Mouse (Mus musculus) heart, adult 2 months (tissue): Measurements from ENCODE around the gene Magix.

Experiments
- CTCF ChIP-seq: fragments of 200-600 bp; IDR thresholded peaks from 2 replicates; pipeline ENCODE4 v1.8.1; 2022; ENCODE audit warnings: antibody characterized with exemption, mild to moderate bottlenecking, moderate library complexity
- EP300 ChIP-seq: fragments of 200-500 bp; IDR thresholded peaks from 2 replicates; pipeline ENCODE4 v1.6.1; 2011; ENCODE audit warnings: low read depth, low read length, control low read depth; ENCODE audit not compliant: insufficient read depth

DNA sequence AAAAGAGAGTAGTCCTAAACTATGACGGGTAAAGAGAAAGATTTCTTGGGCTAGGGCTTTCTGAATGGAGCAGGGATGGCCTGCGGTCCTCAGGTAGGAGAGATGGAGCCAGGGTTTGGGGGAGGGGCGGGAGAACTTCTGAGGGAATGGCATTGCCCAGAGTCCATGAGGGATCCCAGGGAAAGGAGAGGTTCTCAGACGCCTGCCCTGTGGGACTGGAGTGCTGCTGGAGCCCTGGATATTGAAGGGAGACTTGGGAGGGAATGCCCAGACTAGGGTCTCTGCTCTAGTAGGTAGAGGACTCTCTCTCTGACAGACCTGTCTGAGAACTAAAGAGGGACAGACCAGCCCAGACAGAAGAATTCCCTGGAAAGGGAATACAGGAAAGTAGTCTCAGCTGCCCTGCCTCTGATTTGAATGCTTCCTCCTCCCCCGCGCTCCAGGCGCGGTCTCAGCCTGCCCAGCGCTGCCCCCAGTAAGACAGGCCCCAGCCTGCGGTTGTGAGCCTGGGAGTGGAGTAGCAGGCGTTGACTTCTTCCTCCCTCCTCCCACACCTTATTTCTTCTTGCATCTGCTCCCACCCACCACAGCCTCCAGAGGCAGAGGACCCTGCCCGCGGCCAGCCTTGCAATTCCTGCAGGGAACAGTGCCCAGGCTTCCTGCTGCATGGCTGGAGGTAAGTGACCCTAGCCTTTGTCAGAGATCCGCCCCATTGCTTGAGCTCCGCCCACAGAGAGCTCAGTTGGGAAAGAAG is 22.8 kb downstream of the Magix start:
- TF ChIP-seq CTCF, result no peak
- no peak for TF ChIP-seq EP300
